Mouse (Mus musculus): ENCODE data around the gene Mical2.

DNA sequence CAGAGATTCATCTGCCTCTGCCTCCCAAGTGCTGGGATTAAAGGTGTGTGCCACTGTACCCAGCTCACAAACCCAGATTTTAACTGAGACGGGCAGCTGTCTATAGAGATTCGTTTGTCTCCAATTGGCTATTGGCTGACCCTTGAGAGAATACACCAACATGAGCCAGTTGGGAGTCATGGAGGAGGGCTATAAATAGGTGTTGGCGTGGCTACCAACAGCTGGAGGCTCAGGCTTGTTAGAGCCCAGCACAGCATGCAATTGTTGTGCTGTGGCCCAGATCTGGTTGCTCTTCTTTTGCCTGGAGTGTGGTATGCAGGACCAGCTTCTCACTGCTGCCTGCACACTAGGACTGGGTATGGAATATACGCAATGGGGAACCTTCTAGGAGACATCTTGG, 8.8 kb downstream of the Mical2 start:
- no peak for TF ChIP-seq CTCF (IDR thresholded peaks at IDR 0.05; ENCODE audit: borderline replicate concordance, insufficient read depth, low read length)
- TF ChIP-seq POLR2A (IDR thresholded peaks at IDR 0.05; ENCODE audit: low read depth, low read length) = no peak
